Mouse (Mus musculus) right cerebral cortex, postnatal 25 days (tissue): ENCODE data around the gene Pgf.

Experiments
- DNase-seq: peaks from one replicate; pipeline ENCODE4 v3.0.0; 2022

Gene Pgf

DNA sequence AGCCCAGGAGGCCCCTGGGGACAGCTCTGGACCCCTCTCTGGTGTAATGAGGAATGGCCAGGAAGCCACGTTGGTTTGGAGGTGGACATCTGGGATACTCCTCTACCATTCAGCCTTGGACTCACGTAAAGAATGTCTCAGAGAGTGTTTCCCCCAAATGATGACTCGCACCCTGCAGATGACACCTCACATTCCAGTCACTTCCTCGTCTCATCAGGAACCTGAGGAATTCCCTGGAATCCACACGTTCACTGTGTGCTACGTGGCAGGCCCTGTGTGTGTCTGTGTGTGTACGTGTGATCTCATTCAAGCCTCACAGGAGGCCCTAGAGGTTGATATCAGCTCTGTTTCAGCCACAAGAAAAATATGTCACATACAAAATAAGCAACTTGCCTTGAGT lies 8.8 kb upstream of the Pgf start:
- no peak for DNase-seq

DNA sequence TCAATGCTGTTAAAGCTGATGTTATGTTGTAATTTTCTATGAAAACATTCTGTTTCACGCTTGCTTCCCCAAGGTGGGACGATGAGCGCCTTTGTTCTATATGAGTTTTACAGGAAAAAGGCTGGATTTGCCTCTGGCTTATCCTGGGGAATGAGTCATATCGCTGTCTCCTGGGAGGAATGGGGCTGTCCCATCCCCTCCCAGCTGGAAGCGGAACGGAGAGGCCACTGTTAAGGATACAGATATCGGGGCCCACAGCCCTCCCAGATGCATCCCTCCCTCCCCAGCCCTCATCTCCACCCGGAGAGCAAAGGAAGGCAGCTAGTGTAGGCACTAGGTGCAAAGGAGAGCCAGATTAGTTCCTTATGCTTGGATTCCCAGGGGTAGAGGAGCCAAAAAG lies 8.2 kb upstream of the Pgf start:
- no peak for DNase-seq

DNA sequence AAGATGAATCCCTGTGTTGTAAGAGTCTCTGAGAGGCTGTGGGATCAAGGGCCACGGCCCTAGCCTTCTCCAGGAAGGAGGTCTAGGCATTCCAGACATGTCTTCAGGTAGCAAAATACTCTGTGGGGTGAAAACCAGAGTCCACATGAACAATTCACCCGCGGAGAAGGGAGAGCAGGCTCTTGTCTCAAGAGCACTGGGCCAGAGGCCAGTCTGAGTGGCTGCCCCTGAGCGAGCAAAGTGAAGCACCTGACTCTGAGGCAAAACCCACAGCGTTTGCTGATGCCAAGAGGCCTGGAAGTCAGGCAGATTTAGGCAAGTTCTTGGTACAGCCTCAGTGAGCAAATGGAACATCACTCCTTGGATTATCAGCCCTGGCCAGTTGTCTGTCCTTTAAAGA lies 6.5 kb upstream of the Pgf start:
- no peak for DNase-seq

DNA sequence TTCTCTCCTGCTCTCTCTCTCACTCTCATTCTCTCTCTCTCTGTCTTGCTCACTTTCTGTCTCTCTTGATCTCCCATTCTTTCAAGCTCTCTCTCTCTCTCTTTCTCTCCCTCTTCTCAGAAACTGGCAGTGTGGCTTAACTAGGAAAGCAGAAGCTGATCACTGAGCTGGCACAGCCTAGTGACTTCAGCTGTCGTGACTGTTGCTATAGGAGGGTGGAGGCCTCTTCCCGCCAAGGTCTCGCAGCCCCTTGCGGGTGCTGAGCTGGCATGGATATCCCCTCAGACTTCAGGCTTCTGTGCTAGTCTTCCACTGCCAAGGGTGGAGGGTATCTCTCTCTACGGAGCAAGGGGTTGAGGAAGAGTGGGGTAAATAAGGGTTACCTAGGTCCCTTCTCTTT lies 5.3 kb upstream of the Pgf start:
- DNase-seq: no peak

DNA sequence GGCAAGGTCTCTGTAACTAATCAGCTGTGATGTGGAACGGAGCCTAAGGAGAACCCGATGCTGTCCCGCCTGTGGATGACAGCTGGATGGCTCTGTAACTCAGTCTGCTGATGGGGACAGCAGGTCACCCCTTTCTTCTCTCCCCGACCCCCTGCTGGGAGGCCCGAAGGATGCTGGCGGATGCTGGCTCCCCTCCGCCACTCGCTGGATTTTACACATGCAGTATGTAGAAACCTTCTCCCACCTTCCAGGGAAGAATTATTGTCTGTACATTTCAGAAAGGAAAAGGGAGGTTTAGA lies 4.7 kb upstream of the Pgf start:
- no peak for DNase-seq

DNA sequence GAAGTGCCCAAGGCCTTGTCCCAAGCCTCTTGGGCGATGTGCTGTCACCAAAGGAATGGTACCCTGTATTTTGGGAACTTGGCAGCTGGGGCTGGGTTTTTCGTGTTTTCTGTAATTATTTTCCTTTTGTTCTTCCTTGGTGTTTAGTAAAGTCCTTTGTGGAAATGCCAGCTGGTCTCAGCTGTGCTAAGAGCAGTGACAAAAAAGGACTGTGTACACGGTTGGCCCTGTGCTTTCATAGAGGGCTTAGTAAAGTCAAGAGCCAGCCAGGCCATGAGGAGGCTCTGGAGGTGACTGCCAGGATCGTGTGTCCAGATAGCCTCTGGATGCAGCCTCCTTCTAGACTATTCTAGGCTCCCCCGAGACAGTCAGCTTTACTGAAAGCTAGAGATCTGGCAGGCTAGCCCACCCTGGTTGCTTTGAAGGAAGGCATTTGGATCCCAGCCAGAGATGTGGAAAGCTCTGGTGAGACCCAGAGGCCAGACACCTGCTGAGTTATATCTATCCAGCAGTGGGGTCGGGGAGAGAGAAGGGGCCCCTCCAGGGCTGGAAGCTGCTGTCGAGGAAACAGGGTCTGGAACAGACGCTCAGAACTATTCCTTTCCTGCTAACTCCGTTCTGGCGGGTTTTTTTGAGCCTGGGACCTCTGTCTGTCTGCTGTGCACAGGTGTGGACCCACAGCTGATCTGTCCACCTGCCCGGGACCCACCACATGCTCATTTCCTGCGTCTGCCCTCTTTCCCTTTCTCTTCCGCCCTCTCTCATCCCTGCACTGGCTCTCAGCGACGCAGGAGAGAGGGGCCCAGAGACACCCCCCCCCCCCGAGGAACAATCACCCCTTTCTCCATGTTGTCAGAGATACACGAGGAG lies 4.1 kb upstream of the Pgf start:
- DNase-seq: no peak

DNA sequence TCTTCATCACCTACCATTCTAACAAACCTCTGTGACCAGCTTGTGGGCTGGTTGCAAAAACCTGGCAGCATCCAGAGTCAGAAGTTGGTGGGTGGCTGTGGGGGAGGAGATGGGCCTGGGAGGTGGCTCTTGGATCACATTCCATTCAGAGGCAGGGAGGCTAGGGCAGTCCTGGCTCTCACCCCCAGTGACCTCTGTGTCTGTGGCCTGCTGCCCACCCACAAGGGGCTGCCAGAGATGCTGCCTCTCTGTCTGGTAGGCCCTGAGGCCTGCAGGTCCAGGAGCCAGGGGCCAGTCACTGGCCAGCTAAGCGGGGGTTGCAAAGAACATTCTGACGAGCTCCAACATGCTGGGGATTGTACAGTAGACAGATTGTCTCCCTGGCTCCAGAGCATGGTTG lies 704 bp upstream of the Pgf start:
- no peak for DNase-seq

DNA sequence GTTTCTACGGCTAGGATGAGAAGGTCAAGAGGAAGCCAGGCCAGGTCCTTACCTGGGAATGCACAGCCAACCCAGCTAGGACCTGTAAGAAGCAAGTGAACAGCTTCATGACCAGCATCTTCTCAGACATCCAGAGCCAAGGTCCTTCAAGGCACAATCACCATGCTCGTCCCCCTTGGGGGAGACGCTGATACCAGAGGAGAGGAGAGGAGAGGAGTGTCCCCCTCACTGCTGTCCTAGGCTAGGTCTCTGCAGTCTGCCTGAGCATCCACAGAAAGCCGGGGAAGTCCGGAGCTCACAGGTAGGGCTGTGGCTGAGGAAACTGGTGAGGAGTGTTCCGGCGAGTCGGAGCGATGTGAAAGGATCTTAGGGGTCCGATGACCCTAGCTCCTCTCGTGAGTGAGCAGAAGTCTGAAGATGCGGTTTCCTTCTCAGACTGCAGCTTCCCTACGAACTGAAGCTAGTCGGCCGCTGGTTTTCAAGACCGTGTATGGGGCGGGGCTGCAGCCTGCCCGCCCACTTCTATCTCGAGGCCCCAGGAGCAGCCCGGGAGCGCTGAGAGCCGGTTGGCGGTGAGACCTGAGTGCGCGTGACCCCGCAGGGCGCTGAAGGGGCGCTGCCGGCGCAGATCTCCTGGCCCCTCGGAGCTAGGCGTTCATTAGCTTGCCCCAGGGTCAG lies 605 bp downstream of the Pgf start:
- no peak for DNase-seq

DNA sequence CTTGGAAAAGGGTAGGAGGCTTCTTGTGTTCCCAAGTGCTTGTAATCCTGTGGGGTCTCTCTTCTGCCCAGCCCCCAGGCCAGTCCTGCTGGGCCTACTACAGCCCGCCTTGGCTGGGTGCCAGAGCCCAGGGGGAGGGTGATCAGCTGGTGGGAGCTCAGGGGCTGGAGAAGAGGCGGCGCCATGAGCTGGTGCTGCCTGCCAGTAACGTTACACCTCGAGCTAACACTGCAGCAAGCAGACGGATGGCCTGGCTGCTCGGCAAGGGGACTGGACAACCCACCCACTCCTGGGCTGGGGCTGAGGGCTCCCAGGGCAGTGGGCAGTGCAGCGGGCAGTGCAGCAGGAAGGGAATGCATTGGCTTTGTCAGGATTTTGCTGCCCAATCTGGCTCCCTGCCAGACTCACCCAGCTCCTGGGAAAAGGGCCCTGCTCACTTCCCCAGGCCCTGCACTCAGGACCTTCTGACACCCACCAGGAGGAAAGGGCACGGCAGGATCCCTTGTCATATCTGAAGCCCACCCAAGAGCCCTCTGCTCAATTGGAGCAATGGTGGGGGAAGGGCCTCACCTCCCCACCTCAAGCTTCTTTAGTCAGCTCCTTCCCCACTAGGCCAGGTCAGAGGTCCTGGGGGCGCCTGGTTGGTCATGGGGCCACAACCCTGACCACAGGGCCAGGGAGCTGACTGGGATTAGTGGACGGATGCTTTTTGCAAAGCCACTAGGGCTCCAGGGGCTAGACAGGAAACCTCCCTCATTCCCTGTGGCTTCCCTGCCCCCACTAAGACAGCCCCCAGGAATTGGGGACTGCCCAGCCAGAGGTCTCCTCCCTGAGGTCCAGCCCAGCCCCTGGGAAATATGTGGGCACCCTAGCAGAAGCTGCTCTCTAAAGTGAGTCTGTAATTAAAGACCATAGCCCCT lies 1.4 kb downstream of the Pgf start:
- no peak for DNase-seq

DNA sequence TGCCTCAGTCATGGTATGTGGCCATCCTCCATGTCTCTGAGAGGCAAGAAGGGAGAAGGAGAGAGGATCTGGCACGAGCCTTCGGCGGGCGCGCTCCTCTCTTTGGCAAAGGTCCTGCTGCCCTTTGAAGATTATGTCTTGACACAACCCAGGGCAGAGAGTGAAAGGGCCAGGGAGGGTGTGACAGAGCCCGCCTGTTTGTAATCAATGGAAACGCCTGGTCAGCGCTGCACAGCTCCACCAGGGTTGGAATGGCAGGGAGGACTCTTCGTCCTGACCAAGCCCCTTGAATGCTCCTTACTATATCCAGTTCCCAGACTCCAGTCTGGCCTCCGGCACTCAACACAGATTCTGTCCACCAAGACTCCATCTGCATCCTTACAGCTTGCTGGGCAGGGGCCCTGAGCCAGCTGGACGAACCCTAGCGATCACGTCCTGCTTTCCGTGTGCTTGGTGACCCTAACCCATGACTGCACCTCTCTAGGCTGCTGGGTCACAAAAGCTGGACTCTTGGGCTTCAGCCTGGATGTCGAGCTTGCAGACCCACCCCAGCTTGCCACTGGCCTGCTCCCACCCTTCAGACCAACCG lies 2.4 kb downstream of the Pgf start:
- no peak for DNase-seq

DNA sequence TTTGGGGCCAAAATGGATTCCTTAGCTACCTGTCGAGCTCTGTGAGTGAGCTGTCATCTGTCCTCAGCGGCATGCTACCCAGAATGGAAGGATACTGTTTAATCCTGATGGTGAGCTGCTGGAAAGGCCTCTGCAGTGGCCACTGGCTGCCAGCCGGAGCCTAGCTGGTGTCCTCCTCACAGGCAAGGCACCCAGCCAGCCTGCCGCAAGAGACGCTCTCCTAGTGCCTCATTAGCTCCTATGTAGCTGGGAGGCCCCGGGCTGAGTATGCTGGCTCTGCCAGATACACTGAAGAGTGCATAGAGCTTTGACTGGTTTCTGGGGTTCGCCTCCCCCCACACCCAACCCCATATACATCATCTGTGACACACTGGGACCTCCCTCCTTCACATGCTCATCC lies 3.6 kb downstream of the Pgf start:
- DNase-seq: no peak

DNA sequence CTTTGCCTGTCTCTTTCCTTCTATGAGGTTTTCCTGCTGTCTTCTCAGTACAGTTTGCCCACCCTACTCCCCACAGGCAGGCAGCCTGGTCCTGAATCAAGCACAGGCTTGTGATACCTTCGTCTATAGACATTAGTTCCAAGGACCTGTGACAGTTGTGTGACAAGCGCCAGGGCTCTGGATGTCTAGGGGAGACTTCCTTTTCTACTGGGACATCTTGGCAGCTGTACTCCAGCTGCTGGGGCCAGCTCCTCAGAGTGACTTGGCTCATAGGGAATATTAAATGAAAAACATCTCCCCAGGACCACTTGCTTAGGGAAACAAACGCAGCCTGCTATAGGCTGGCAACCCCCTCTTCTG lies 6.7 kb downstream of the Pgf start:
- no peak for DNase-seq

DNA sequence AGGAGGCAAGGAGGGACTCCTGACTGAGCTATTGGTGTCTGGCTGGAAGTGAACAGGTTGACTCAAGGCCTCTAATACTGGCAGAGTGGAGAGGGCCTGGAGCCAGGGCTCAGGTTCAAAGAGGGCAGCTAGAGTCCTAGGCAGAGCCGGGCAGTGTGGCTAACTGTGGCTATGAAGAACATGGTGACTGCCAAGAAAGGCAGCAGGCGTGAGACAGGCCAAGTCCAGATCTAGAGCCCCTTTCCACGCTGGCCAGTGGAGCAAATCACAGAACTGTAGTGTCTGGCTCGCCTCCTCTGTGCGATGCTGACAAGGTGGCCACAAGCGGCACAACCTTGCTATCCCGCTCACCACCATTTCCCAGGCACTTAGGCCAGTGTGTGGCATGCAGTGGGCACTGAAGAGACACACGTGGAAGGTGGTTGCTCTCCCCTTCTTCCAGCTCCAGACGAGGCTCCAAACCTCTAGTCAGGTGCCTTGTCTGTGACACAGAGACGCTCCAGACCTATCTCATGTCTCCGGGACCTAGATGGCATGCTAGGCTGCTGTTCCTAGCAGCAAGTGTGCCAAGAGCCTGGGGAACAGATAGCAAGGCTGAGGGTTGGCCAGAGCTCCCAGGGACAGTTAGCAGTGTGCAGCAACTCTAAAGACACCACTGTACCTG lies 7.2 kb downstream of the Pgf start:
- no peak for DNase-seq

DNA sequence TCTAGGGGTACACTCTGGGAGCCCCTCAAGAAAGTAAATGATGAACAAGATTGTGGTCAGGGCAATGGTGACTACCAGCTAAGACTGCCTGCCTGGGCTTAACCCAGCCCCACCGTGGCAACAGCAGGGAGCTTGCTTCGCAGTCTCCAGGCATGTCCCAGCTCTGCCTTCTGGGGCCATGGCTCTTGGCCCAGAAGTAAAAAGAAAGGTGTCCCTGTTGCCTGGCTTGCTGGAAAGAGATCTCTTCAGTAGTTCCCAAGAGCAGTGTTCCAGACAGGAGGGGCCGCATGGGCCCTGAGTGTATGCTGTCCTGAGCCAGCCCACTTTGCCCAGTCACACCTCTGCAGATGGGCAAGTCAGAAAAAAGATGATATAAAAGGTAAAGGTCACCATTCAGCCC lies 7.7 kb downstream of the Pgf start:
- no peak for DNase-seq

DNA sequence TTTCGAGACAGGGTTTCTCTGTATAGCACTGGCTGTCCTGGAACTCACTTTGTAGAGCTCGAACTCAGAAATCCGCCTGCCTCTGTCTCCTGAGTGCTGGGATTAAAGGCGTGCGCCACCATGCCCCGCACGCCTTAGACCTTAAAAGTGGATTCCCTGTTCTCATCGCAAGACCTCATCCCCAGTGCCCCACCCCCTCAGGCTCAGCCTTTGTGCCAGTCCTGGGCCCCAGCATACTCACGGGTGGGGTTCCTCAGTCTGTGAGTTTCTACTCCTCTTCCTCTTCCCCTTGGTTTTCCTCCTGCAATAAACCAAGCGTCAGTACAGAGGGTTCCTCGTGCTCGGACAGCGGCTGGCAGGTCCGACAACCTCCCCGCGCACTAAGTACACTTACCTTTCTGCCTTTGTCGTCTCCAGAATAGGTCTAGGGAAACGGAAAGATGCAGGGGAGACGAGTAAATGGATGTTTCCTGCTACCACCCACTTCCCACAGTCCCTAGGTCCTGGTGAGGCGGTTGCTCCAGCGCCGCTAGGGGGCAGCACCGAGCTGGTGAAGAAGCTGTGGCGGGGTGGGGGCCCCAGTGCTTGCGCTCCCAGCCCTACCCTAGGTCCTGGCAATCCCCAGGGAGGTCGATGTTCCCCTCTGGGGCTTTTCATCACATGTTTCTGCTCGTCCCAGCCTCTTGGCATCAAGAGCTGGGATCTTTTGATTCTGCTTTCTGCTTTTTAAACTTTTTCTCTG lies 8.3 kb downstream of the Pgf start:
- peak; percentile 85 for DNase-seq

DNA sequence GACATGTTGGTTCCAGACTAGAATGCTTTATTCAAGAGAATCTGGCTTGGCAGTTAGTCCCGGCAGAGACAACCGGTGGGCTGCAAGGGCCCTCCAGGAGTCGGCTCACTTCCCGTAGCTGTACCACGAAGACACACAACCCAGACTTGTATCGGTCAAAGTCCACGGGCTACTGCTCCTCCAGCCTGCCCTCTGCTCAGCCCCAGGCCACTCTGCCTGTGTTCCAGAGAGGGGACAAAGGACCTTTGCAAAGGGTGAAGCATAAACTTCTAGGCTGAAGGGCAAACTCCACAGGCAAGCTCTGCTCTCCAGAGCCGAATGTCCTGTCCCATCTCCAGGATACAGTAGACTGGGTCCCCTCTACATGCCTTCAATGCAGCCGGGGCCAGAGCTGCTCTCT lies 11.0 kb downstream of the Pgf start:
- DNase-seq: no peak

DNA sequence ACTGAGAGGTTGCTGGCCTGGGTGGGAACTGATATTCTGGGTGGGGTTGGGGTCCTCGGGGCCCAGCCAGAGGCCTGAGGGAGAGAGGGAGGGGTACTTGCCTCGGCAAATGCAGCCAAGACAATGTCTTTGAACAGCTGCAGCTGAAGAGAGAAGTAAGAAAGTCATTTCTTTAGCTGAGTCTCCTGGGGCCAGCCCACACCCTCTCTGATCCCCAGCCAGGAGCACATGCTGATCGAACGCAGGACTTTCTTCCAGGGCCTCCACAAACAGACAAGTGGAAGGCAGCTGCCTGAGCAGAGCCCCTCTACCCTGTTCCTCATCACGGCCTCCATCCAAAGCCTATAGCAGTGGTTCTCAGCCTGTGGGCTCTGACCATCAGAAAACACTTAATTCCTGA lies 12.6 kb downstream of the Pgf start:
- DNase-seq: no peak

DNA sequence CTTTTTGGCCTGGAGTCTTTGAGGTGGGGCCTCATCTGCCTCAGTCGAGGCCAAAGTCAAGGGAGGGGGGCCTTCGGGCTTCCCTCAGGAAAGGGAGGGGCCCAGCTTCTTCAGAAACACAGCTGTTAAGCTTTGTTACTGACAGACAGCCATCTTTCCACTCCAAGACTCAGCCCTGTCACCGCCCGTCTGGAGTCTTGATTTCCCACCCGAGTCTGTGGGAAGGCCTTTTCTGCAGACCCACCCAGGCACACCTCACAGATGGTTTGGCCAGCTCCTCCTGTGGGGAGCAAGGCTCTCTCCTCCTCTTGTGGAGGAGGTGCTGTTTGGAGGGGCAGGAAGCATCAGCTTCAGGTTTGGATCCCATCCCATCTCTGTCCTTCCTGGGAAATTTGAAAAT lies 18.0 kb downstream of the Pgf start:
- DNase-seq: no peak

DNA sequence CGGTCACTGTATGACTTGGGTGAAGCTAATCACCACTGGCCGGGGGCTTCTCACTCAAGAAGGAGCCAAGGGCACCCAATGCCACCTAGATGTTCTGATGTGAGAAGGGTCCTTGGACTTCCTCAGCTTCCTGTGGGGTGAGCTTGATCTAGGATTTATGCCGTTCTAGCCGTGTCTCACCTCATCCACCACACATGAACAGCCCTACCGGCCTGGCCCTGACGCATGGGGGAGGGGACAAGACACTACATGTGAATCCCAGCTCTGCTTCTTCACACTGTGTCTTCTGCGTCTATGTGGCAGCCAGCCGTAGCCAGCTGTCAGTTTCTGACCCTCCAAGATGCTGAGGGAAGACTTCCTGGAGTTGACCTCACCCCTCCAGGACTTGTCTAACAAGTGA lies 18.8 kb downstream of the Pgf start:
- DNase-seq: no peak

DNA sequence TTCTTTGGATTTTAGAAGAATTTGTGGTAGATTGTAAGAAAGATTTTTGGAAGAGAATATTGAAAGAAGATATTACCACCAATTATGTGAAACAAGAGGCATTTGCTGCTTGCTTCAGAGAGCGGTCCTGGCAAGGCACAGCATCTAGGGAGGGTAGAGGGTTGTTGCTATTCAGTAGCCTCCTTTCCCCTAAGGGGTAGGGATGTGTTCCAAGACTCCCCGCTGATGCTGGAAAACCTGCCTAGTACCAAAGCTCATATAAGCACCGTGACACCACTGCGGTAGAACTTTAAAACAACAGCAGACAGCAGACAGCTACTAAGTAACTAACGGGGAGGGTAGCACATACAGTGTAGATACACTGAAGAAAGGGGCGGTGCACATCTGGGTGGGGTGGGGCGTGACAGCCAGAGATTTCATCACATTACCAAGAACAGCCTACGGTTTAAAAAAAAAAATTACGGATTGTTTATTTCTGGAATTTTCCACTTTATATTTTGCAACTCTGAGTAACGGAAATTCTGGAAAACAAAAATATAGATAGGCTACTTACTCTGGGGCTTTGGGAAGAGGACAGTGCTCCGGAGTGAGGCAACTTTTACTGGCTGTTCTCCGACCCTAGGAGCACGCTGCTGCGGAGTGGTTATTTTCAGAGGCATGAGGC lies 19.7 kb downstream of the Pgf start:
- DNase-seq: no peak

DNA sequence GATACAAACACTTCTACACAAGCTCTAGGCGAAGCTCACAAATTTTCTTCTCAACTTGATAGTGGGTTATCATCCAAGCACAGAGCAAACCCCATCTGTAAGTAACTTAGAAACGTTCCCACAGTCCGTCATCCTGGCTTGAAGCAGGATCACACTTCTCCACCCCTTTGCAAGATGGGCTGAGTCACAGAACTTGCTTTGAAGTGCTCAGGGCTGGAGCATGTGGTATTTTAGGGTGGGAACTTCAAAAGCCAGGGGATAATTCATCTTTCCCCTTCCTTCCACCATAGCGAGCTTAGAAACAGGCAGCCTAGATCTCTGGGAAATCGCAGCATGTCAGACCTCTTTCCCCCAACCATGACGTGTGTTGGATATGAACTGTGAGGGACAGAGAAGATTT lies 21.3 kb downstream of the Pgf start:
- no peak for DNase-seq

DNA sequence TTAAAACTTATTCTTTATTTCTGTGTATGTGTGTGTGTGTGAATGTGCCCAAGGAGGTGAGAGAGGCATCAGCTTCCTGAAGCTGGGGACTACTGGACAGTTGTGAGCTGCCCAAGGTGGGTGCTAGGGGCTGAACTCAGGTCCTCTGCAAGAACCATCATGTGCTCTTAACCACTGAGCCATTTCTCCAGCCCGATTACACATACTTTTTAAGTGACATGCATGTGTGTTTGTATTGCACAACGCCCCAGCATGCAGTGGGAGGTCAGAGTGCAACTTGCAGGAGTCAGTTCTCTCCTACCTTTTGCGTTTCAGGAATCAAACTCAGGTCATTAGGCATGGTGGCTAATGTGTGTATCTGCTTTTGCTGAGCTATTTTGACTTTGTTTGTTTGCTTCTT lies 24.6 kb downstream of the Pgf start:
- DNase-seq: no peak
